18 mouse cellular contexts compared by ENCODE assay signal in the genomic region with DNA sequence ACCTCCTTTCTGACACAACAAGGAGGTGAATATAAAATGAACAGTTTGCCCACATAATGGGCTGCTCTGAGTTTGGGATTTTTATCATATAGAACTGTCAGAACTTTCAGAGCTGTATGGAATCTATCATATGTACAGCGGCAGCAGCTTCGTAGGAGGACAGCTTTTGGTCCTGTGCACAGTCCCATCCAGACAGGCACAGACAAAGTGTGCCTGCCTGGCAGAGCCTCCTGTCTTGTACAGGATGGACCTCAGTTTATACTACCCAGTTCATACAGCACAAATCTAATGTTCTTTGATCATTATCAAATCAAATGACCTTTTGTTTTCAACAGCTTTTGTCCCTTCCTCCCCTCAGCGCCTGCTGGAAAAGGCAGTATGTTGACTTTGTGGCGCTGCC.
A peak's percentile ranks its signal among the peaks of the same experiment; 100 is the strongest.
DNase-seq lines count a peak whose midpoint lies in the region; ATAC-seq and TF ChIP-seq lines count a peak whose summit lies in the region.
"Had no signal": no experiment of that assay in that cellular context is flagged by ENCODE, and none has a peak within 500 bp of the region (broad histone marks: within the 10 kb centered on the region; RNA-seq: fewer than 3 reads in every experiment).

No protein-coding gene starts in this region.

- intact Hi-C loops in heart, postnatal 25 days (cut with DNase I) = no loop called here

- no peak overlapping the region for H3K4me2 ChIP-seq in kidney, embryonic 16.5 days (replicated peaks; ENCODE audit: low read depth, low read length)
- no peak overlapping the region for H3K4me2 ChIP-seq in embryonic facial prominence, embryonic 14.5 days (ENCODE audit: low read depth, low read length)
- no peak overlapping the region for H3K4me2 ChIP-seq in hindbrain, postnatal 0 days (ENCODE audit: low read depth, low read length)
- H3K4me2 ChIP-seq: limb, embryonic 13.5 days; midbrain, embryonic 12.5 days had no signal

- H3K36me3 ChIP-seq in kidney, embryonic 16.5 days (ENCODE audit: insufficient read depth, low read length) = no peaks in the 10 kb centered on the region
- no peaks in the 10 kb centered on the region for H3K36me3 ChIP-seq in embryonic facial prominence, embryonic 14.5 days (ENCODE audit: control insufficient read depth, insufficient read depth, low read length)
- no peaks in the 10 kb centered on the region for H3K36me3 ChIP-seq in hindbrain, postnatal 0 days (ENCODE audit: insufficient read depth, low read length)
- H3K36me3 ChIP-seq: midbrain, embryonic 12.5 days had no signal

- H3K4me1 ChIP-seq in kidney, embryonic 16.5 days (ENCODE audit: insufficient read depth, low read length) = peaks cover 19% of the 10 kb centered on the region
- H3K4me1 ChIP-seq in embryonic facial prominence, embryonic 14.5 days (ENCODE audit: control insufficient read depth, insufficient read depth, low read length) = 0 out of 2 replicates have a peak, but pooled peaks cover 6% of the 10 kb centered on the region
- H3K4me1 ChIP-seq in hindbrain, postnatal 0 days (ENCODE audit: insufficient read depth, low read length) = no peaks in the 10 kb centered on the region

- DNase-seq in heart, adult 11 months = peak; percentile 25
- DNase-seq in heart, postnatal 25 days (ENCODE audit: low spot score) = no peak
- DNase-seq in kidney, postnatal 14 days = no peak
- DNase-seq in embryonic facial prominence, embryonic 14.5 days (ENCODE audit: low spot score) = no peak
- DNase-seq in hindbrain, postnatal 0 days (ENCODE audit: low spot score) = no peak
- no peak for DNase-seq in urinary bladder, postnatal 25 days (ENCODE audit: low spot score)
- DNase-seq in cerebellum, postnatal 14 days = no peak
- DNase-seq: adrenal gland, postnatal 25 days; B cell, adult 2 months; cerebellum, adult 11 months; gastrocnemius, postnatal 10 days; kidney, postnatal 36 days; liver, postnatal 0 days; right cerebral cortex, postnatal 25 days; thymus, adult 2 months had no signal

- no peaks in the 10 kb centered on the region for H3K27me3 ChIP-seq in kidney, embryonic 16.5 days (ENCODE audit: insufficient read depth, low read length)
- H3K27me3 ChIP-seq in embryonic facial prominence, embryonic 14.5 days (replicated peaks; ENCODE audit: control insufficient read depth, insufficient read depth, low read length) = no peaks in the 10 kb centered on the region
- no peaks in the 10 kb centered on the region for H3K27me3 ChIP-seq in hindbrain, postnatal 0 days (ENCODE audit: insufficient read depth, low read length)
- H3K27me3 ChIP-seq: limb, embryonic 13.5 days; midbrain, embryonic 12.5 days had no signal

- ATAC-seq in kidney, embryonic 16.5 days (ENCODE audit: low FRiP score, low TSS enrichment) = 0 out of 2 replicates have a peak, but pooled peaks have one; percentile 55
- ATAC-seq in embryonic facial prominence, embryonic 14.5 days (ENCODE audit: low read depth) = no peak
- ATAC-seq in hindbrain, postnatal 0 days = 0 out of 2 replicates have a peak, but pooled peaks have one; percentile 24
- ATAC-seq: liver, postnatal 0 days had no signal

- H3K4me3 ChIP-seq in kidney, embryonic 16.5 days (ENCODE audit: low read length) = no peak overlapping the region
- no peak overlapping the region for H3K4me3 ChIP-seq in embryonic facial prominence, embryonic 14.5 days (ENCODE audit: low read depth, low read length)
- H3K4me3 ChIP-seq in hindbrain, postnatal 0 days (ENCODE audit: low read length) = no peak overlapping the region
- H3K4me3 ChIP-seq: limb, embryonic 13.5 days; midbrain, embryonic 12.5 days had no signal

- no peaks in the 10 kb centered on the region for H3K9me3 ChIP-seq in kidney, embryonic 16.5 days (ENCODE audit: low read length)
- no peaks in the 10 kb centered on the region for H3K9me3 ChIP-seq in embryonic facial prominence, embryonic 14.5 days (ENCODE audit: control insufficient read depth, low read length)
- no peaks in the 10 kb centered on the region for H3K9me3 ChIP-seq in hindbrain, postnatal 0 days (ENCODE audit: low read length)
- H3K9me3 ChIP-seq: limb, embryonic 13.5 days; midbrain, embryonic 12.5 days had no signal

- H3K9ac ChIP-seq in kidney, embryonic 16.5 days (replicated peaks; ENCODE audit: low read length) = no peak overlapping the region
- 0 out of 2 replicates have a peak overlapping the region, but pooled peaks have one; percentile 21 for H3K9ac ChIP-seq in embryonic facial prominence, embryonic 14.5 days (ENCODE audit: low read depth, low read length)
- H3K9ac ChIP-seq in hindbrain, postnatal 0 days (replicated peaks; ENCODE audit: low read length) = no peak overlapping the region
- H3K9ac ChIP-seq: limb, embryonic 13.5 days; liver, postnatal 0 days; midbrain, embryonic 12.5 days had no signal

- no peak overlapping the region for H3K27ac ChIP-seq in kidney, embryonic 16.5 days (ENCODE audit: low read length)
- H3K27ac ChIP-seq in embryonic facial prominence, embryonic 14.5 days (replicated peaks; ENCODE audit: low read depth, low read length) = no peak overlapping the region
- H3K27ac ChIP-seq in hindbrain, postnatal 0 days = no peak overlapping the region
- H3K27ac ChIP-seq: limb, embryonic 13.5 days; midbrain, embryonic 12.5 days had no signal

- WGBS in kidney, embryonic 16.5 days = 22% methylated on average over 4 of the region's 4 CpGs
- WGBS in embryonic facial prominence, embryonic 14.5 days = 50% methylated on average over 4 of the region's 4 CpGs
- 64% methylated on average over 4 of the region's 4 CpGs for WGBS in hindbrain, postnatal 0 days

- TF ChIP-seq CTCF in hindbrain, postnatal 0 days (IDR thresholded peaks at IDR 0.05; ENCODE audit: low read depth) = no peak
